Mouse (Mus musculus) spleen, adult 2 months (tissue): Measurements from ENCODE around the gene Hhatl.

Experiments
- CTCF ChIP-seq: fragments of 200-500 bp; IDR thresholded peaks from 2 replicates; pipeline ENCODE4 v1.5.1; 2011; ENCODE audit warnings: mild to moderate bottlenecking, inconsistent platforms; ENCODE audit not compliant: insufficient read depth, insufficient read length, insufficient replicate concordance; ENCODE audit errors: extremely low read depth
- POLR2A ChIP-seq: fragments of 200-500 bp; IDR thresholded peaks from 2 replicates; pipeline ENCODE4 v1.6.1; 2011; ENCODE audit warnings: low read depth, low read length, inconsistent platforms

GRCm38 (mm10) chr9:121819073-121819770, 26.9 kb upstream of the Hhatl start:
- TF ChIP-seq CTCF, result no peak
- no peak for TF ChIP-seq POLR2A
